Mouse (Mus musculus) brain, adult 2 months (tissue): ENCODE data around the gene Mgst2.
A peak's percentile ranks its signal among the peaks of the same experiment; 100 is the strongest.

Experiments used
- DNase-seq: peaks from one replicate; pipeline ENCODE4 v3.0.0; 2011; ENCODE audit warnings: low read depth, low spot score

Mgst2 gene

DNA sequence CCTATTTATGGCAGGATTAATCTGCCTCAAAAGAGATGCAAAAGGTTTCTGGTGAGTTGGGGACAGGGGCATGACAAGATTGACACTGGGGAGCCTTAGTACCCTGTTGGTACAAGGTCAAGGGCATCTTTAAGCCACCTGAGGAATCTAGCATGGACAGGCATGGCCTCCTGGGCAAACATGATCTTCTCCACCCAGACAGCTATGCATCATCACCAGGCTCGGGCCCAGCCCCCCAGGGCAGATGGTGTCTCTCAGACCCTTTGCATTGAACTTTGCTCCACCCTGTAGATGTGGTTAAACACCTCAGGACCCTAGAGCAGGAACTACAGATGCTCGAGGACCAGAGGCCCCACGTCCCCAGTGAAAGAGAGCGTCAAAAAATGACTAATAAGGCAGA lies at the start of gene Mgst2:
Mgst2 (plus strand) TSS at position 301 of the 400 bp plus-strand sequence.
- no peak for DNase-seq

DNA sequence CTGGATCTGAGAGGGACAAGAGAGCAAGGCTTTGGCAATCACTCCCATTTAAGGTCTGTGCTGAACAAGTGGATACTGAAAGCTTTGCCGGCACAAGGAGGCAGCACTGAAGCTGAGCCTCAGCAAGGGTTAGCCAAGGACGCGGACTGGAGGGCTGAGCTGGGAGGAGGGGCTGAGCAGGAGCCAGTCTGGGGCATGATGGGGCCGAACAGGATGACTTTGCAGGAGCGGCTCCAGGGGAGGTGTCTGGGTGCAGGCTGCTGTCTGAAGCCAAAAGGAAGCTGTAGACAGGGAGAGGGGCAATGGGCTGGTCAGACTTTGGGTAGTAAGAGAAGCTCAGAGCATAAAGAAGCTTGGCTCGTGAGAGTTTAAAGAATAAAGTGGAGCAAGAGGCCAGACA lies 48.2 kb upstream of the Mgst2 start:
- DNase-seq = peak; percentile 80

DNA sequence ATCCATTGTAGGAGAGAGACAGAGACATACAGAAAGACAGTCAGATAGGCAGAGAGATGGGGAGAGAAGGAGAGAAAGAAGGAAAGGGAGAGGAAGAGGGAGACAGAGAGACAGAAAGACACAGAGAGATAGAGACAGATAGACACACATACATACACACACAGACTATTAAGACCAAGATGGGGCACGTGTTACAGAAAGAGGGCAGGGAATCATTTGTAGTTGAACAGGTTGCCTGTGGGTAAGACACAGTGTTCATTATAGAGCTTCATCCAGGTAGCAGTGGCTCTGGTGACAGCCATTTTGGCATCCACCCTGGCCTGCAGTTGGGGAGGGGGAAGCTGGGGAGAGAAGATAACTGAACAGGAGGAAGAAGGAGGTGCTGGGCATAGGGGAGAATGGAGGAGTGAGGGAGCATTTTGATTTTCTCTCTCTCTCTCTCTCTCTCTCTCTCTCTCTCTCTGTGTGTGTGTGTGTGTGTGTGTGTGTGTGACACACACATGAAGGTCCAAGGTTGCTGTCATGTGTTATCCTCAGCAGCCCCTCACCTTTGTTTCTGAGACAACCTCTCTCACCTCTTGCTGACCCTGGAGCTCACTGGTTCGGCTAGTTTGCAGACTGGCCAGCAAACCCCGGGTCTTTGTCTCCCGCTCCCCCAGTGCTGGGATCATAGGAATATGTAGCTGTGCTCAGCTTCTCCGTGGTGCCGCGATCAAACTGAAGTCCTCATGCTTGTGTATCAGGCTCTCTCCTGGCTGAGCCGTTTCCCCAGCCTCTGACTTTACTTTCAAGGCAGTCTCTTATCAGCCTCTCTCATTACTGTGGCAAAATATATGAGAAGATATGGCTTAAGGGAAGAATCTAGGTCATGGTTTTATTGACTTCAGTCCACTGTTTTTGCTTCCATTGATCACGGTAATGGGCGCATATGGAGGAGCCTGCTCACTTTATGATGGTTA lies 47.5 kb upstream of the Mgst2 start:
- no peak for DNase-seq

DNA sequence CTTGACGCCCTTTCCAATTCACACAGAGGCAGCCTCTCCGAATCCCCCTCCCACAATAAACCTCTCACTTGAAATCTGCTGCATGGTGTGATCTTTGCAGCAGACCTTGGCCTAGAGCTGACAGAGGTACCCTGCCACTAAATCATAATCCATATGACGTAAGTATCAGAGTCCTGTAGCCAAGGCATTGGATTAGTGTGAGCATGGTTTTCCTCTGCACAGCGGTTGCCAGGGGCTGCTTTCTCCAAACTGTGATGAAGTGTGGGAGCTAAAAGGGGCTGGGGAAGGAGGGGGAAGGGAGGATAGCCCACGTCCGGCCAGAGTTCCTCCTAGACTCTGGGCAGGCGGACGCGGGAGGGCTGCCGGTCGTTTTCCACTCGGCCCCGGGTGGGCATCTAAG lies 45.9 kb upstream of the Mgst2 start:
- DNase-seq = no peak

DNA sequence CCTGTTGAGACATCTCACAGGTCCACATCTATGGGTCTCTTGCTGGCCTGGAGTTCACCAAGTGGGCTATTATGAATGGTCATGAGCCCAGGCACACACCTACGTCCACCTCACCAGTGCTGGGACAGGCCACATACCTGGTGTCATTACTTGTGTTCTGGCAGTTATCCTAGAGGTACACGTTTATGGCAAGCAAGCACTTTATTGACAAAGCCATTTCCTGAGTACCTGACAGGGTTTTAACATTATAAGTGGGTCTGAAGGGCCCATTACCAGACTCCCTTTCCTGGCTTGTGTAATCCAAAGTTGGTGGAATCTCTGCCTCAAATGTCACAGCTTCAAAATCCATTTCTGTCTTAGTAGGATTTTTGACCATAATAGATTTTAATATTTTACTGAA lies 36.2 kb upstream of the Mgst2 start:
- no peak for DNase-seq

DNA sequence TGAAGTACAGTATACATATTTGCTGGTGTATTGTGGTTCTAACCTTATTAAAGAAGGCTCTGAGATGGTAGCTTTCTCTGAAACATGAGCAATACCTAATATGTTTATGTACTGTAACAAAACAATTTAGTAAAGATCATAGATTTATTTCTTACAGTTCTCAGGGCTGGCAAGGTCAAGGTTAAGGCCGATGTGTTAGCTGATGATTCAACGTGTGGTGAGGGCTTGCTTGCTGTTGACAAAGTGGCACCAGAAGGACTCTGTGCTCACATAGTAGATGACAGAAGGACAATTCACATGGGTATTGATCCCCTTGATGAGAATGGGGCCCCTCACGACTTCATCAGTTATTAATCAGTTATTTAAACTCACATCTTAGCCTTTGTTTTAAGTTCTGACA lies 32.4 kb upstream of the Mgst2 start:
- DNase-seq = no peak

DNA sequence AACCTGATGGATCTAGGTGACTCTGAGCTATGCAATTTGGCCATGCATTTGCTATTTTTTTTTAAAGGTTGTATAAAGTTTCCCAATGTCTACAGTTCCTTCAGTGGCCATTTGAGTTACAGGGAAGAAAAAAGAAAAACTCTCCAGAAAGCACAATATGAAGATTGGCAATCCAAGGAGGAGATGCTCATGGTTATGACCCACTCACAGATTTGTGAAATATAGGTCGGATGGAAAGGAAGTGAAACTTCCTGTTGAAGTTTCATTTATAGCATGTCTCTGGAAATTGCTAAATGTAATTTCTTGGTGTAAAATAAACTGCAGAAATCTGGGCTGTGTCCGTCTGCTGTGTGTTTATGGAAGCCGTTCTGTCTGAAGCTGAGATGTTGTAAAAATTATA lies 31.2 kb upstream of the Mgst2 start:
- DNase-seq = no peak

DNA sequence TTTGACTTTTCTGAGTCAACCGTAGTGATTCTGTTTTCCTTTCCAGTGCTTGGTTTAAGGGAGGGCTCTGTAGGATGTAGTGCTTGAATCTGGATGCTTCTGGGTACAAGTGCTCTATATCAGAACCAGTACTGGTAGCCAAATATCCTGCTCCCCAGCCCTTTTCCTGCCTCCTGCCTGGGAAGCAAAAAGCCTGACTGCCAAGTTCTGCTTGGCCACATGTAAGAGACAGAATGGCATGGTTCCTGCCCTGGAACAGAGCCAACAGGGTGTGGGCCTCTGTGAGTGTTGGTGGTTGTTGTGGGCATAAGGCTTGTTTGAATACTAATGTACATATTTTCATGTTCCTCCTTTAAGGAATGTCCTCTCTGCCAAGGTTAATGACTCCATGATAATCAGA lies 29.4 kb upstream of the Mgst2 start:
- DNase-seq = no peak

DNA sequence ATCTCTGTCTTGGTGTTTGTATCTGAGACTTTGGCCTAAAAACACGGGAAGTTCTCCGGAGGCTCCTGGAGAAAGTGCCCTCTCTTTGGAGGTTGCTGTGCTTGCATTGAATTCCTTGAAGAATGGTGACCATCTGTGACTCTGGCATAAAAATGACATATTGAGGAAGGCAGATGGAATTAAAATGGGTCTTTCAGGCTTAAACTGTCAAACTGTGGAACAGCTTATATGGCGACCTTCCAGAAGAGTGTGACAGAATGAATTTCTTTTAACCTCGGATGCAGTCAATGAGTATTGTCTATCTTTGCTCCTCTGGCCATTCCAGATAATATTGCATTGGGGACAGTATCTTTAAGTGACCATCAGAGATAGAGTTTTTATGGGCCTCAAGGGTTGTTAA lies 28.2 kb upstream of the Mgst2 start:
- peak; percentile 15 for DNase-seq

DNA sequence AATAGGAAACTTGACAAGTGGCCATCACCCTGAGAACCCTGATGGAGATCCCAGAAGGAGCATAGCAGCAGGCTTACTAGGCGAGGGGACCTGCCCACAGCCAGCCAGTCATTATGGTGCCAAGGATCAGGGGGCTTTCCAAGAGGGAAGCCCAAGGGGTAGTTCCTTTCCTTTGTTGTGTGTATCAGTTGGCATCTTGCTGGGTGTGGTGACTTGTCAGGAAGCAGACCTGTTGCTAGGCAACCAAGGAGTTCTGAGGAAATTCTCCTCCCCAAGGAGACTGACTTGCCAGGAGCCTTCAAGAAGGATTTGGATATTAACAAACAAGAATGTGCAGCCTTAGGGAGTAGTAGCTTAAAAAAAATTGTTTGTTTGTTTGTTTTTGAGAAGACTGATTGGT lies 25.7 kb upstream of the Mgst2 start:
- peak; percentile 80 for DNase-seq

DNA sequence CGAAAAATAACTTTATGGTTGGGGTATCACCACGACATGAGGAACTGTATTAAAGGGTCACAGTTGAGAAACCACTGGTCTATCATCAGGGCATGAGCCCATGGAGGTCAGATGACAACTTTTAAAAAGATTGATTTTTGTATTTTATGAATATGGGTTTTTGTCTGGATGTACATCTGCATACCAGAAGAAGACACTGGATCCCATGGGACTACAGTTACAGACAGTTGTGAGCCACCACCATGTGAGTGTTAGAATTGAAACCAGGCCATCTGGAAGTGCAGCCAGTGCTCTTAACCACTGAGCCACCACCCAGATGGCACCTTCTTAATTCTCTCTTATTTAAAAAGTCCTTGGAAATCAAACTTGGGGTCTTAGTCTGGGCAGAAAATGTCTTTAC lies 24.2 kb upstream of the Mgst2 start:
- no peak for DNase-seq

DNA sequence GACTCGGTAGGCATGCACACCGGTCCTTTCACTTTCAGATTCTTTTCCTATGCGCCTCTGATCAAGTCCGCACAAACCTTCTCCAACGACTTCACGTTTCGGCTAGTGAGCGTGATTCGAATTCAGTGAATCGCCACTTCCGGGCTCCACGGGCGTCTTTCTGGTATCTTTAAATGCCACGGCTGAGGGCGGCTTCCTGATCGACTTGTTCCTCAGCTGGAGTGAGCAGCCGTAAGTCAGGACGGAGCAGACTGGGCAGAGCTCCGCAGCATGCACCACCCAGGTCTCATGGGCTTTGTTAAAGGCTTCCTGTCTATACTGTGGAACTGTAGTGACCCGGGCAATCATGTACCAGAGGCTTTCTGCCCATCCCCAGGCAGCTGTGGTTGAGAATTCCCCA lies 23.5 kb upstream of the Mgst2 start:
- no peak for DNase-seq

DNA sequence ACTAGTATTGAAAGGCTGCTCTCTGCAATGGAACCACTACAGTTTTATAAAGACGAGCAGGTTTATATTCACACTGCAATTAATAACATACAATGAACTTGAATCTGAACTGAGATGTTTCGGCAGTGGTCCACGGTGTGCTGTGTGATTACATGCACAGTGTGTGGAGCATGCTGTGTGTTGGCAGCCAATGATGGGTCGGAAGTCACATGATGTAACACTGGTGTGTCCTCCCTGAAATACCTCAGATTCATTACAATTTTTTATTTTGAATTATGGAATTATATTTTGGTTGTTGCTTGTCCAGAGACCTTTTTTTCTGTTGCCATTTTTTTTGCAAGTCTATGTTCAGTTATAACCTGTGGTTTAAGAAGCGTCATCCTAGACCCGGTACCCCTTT lies 22.8 kb upstream of the Mgst2 start:
- DNase-seq = no peak

DNA sequence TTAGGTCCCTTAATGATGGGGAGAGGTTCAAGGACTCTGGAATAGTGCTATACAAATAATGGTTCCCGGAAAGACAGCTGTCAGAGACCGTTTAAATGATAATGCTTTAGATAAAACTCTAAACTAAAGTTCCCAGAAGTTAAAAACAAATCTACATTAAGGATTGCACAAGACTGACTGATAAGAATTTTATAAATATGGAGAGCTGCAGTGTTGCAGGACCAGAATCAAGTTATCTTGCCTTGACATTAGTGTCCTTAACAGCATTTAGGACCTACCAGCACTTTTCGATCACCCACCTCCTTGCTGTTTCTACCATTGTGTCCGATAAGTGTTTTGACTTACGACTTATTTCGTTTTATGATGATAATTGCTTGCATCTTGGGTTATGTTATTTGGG lies 21.9 kb upstream of the Mgst2 start:
- DNase-seq = no peak

DNA sequence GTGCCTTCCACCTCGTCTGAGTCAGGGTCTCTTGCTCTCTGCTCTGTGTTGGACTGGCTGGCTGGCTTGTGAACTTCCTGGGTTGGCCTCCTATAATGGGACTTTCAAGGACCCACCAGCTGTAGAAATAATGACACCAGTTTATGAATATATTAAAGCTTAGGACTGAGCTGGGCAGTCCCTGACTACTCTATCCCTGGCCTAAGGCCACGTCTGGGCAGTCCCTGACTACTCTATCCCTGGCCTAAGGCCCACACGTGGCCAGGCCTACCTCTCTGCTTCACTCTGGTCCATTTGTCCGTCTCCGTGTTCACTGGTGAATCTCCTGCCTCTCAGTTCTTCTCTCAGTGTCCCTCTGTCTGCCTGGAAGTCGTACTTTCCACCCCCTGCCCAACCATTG lies 14.7 kb upstream of the Mgst2 start:
- DNase-seq = no peak

DNA sequence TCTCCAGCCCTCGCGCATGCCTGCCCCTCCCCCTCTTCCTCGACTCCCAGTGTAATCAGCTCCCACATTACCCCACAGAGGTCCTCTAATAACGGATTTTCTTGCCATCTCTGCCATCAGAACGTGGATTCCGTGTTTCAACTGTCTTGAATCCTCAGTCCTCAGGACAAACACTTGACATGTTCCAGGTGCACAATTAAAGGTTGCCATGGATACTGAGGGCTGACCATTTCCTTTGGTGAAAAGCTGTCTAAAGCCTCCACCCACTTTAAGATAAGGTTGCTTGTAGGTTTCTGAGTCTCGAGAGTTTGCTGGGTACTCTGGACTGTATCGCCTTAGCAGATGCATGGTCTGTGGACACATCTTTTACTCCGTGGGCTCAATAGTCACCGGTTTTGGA lies 13.9 kb upstream of the Mgst2 start:
- no peak for DNase-seq

DNA sequence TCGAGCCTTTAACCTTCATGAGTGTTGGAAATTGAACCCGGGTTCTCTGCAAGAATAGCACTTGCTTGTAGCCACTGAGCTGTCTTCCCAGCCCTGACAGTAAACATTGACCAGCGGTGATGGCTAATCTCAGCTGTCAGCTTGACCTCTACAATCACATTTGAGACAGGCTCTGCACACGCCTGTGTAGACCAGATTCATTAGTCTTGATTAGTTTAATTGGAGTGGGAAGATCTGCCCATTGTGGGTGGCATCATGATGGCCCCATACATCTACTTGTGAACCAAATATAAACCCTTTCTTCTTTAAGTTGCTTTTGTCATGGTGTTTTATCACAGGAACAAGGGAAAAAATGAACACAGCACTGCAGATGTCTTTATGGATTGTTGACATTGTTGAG lies 12.8 kb upstream of the Mgst2 start:
- DNase-seq = no peak

DNA sequence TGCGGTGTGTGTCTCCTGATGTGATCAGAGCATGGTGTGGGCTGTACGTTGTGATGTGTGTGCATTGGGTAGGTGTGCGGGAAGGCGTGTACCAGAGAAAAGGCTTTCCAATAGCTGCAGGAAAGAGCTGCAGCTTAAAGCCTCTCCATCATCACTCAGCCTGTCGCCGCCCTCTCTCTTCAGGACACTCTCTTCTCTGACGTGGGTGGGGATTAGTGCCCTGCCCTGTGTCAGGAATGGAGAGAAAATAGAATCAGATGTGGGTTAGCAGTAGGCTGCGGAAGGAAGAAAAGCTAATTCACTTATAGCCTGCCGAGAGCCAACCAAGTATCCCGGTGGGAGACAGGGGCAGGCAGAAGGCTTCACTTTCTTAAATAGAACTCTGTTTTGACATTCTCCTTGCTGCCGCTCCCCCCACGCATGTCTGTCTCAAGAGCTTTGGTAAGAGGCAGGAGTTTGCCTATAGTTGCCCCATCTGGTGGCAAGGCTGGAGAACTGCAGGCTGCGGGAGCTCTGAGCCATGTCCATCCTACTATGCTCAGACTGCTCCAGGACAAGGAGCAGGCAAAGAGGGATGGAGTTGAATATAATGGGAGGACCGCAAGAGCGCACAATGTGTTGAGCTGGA lies 12.0 kb upstream of the Mgst2 start:
- peak; percentile 93 for DNase-seq

DNA sequence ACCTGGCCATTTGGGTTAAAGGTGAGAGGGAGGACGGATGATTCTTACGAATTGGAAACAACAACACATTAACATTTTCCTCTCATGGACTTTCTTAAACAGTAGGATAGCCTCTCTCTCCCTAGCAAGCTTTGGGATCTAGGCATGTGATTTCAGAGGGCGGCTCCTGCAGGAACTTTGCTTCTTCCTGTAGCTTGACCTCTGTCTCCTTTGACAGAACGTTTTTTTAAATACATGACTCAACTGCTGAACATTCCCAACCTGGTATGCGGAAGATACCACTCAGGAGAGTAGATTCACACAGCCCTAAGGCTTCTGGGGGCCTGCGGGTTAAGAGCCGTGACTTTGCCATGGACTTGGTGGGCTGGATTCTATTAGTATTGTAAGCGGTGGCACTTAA lies 10.7 kb upstream of the Mgst2 start:
- DNase-seq = no peak

DNA sequence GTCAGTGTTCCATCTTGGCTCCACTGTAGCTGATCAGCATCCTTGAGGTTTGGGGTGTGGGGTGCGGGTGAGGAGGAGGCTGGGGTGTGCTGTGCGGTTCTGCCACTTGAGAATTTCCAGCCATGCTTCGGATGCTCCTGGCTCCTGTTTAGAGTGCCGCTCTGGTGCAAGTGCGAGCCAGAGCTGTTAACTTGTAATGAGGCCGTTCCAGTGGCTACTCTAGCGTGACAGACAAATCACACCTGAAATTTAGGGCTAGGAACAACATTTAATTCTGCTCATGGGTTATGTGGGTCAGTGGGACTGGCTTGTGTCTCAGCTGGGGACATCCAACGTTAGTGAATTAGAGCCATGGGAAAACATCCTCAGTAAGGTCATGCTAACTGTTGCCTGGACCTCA lies 10.2 kb upstream of the Mgst2 start:
- DNase-seq = no peak

DNA sequence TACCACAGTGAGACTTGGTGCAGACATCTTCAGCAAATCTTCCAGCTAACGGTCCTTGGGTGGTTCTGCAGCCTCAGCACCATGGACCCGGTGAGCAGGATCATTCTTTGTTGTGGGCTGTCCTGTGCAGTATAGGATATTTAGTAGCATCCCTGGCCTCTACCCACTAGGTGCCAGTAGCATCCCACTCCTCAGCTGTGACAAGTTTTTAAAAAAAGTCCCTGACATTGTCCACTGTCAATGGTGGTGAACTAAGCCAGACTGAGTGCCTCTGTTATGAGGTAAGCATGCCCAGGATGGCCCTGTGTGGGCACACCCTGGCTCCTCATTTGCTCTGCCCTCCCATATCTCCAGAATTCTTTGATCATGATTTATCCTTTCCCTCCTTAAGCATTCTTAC lies 9.0 kb upstream of the Mgst2 start:
- no peak for DNase-seq

DNA sequence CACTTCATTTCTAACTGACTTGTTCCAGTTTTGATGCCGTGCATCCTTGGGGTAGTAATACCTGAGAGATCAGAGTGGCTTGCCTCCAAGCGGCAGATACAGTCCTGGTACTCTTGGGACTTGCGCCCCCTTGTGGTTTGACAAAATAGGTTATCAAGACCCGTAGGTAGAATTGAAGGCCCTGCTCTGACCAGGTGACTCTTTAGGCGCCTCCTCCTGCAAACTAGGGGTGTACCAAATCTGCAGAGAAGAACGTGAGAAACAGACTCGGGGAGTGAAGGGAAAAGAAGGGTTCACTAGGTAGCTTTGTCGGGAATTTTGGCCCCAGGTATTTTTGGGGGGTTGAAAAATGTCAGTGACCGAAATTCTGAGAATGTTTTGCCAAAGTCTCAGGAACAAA lies 7.9 kb upstream of the Mgst2 start:
- peak; percentile 93 for DNase-seq

DNA sequence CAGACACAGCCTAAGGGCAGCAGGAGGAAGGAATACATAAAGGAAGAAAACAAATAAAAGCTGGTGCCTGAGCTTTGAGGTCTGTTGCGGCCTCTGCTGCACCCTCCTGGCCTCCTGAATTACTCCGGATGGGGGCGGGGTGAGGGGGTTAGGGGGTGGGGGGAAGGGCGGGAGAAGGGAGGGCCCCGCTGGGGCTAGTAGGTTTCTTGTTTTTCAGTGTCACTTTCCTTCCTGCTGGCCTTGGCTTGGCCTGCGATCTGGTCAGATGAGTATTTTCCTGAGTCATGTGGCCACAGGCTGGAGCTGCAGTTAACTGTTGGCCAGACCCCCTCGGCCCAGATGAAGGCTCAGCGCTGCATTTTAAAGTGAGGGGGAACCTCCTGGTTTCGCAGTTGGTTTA lies 7.5 kb upstream of the Mgst2 start:
- DNase-seq = peak; percentile 29
